Mouse (Mus musculus): ENCODE results near the gene Sbds.
A peak's percentile ranks its signal among the peaks of the same experiment; 100 is the strongest.

The Sbds gene

DNA sequence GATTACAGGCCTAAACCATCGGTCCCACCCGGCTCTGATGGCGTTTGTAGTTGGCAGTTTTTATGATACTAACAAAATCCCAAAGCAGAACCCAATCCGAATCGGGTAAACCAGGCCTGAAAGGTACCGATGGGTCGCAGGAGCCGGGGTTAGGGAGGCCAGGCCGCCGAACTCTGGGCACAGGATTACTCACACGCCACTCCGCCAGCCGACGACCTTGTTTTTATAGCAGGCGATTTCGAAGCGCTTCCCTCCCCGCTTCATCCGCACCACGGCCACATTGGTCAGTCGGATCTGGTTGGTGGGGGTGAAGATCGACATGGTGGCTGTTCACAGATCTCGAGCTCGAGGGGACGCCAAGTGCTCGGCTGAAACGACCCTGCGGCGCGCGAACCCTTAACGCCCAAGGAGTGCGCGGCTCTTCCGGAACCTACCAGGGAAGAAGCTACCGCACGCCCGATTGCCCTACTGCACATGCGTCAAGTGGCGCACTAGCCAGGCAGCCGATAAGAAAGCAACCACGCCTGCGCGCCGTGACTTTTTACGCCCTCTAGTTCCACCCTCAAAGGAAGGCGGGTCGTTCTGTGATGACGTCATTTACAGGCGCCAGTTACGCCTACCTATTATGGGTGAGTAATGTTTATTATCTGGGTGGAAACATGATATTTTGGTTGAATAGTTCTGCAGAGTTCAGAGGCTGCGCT lies at the start of gene Sbds, which contains the start of gene Tyw1:
Sbds (minus strand) TSS at position 514 of the 704 bp plus-strand sequence.
Tyw1 (plus strand) TSS at position 603 of the 704 bp plus-strand sequence.
- DNase-seq, result peak; percentile 97

DNA sequence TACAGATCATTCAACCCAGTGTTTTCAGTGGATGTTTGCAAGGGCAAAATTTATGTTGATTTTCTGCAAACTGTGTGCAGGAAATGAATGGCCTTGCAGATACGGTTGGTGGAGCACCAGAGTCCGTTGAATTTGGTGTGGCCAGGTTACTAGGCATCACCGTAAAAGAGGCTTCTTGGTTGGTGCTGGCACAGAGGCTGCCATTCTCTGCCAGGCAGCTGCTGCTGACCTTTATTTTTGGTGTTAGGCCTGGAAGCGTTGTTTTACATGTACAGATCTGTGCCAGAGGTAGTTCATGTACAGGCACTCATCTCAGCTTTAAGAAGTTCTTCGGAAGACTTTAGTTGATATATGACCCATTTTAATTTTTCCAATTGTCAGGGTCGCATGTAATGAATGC lies 48.3 kb upstream of the Sbds start:
- DNase-seq, result no peak

DNA sequence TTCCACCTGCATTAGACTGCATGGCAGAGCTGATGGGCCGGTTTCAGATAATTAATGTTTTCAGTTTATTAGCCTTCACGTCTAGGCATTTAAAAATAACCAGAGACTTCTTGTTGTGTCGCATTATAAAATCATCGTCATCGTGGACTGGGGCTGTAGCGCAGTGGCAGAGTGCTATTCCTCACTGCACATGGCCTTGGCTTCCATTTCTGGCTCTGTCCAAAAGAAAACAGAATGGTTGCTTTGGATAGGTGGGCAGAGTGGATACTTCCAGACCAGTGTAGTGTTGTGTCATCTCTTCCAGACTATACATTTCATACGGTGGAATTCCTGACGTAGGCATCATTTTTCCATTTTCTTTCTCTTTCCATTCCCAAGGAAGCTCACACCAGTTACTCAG lies 44.2 kb upstream of the Sbds start:
- no peak for DNase-seq

DNA sequence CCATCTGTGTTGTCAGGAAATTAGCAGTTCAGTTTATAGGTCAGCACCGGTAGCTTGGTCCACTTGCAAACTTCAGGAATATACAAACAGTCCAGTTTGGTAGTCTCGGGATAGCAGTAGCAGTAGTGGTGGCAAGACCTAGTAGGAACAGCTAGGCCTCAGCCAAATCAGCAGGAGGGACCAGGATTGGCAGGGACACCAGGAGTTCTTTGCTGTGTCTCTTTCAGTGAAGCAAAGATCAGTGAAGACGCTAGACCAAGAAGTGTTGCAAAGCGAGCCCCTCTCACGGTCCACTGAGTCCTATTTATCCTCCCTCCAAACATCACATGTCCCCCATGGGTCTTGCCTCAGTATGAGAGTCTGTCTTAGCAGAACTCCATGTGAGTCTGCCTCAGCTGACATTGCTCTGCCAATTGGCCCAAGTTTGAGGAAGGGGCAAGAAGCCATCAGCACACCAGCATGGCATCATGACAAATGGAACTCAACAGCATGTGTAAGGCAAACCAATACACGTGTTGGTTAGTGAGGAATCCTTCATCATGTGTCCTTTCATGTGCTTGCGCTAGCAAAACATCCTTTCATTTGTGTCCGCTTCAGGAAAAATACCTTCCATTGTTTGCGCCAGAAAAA lies 43.6 kb upstream of the Sbds start:
- no peak for DNase-seq

DNA sequence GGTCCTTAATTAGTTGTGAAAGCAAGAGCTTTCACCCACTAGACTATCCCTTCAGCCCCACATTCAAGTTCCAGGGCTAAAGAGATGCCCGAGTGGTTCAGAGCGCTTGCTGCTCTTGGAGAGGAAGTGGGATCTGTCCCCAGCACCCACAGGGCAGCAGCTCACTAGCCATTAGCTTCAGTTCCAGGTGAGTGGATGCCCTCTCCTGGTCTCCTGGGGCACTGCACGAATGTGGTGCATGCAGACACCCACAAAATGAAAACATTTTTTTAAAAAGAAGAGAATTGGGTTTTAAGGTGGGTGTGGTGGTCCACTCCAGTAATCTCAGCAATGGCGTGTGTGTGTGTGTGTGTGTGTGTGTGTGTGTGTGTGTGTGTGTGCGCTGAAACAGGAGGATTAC lies 40.7 kb upstream of the Sbds start:
- no peak for DNase-seq

DNA sequence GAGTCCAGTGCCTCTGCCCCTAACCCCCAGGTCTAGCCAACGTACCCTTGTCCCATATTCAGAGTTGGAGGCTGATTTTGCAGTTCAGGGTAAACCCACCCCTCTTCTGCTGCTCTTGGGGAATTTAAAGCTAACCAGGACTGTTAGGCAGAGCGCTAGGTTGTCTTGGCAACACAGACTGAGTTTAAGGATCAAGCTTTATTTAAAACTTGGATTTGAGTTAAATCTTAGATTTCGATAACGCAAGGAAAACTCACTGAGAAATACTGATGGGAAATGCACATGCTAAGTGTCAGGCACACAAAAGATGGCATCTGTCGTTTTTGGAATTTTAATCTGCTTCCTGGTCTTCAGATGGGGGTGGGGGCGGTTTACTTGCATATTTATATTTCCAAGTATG lies 39.3 kb upstream of the Sbds start:
- DNase-seq, result no peak

DNA sequence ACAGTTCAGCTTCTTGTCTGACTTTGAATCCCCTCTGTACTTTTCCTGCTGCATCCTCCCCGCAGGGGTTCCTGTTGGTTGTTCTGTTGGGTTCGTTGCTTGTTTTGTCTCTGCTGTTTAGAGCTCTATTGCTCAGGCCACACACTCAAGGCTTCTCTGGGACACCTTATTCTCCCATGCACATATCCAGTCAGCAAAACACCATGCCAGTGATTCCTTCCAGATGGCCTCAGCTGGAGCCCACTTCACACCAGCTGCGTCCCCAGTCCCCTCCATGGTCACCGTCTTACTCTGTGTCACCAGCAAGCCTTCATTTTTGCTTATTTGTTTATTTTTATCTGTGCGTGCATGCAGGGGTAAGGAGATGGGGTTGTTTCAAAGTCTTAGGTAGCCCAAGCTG lies 38.6 kb upstream of the Sbds start:
- DNase-seq, result no peak

DNA sequence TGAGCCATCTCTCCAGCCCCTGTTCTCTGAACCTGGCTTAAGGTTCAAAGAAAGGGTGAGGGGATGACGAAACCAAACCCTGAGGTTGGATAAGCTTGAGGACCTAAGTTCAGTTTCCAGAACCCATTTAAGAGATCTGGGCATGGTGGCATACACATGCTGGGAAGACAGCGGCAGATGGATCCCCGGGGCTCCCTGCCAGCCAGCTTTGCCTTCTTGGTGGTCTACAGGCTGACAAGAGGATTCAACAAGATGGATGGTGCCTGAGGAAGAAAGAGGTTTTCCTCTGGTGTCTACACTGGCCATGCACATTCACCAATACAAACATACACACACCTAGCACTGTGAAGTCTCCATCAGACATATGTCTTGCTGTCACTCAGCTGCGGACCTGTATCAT lies 37.6 kb upstream of the Sbds start:
- no peak for DNase-seq

DNA sequence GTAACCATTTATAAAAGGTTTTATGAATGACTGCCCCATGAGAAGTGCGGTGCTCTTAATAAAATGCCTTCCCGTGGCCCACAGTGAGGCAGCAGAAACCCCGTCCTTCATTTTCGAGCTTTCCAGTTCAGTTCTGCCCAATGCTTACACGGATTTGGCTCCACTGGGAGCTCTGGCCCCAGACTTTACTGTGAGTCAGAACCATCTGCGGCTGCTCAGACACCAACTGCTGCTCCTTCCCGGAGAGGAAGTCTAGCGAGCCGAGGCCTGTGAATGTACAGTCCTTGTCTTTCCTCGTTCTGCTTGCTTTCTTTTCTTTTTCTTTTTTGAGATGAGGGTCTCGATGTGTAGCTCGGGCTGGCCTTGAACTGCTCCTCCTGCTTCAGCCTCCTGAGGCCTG lies 35.4 kb upstream of the Sbds start:
- peak; percentile 68 for DNase-seq

DNA sequence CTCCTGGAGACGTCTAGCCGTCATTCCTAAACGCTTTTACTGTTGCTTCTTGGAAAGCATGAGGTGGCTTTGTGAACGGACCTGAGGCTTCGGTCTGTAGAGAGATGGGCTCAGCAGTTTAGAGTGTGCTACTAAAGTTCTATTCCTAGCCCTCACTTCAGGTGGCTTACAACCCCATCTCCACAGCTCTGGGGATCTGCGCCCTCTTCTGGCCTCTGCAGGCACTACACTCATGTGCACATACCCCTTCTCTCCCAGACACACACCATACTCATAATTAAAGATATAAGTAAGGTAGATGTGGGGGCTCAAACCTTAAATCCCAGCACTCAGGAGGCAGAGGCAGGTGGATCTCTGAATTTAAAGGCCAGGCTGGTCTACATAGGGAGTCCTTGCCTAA lies 34.9 kb upstream of the Sbds start:
- DNase-seq, result no peak

DNA sequence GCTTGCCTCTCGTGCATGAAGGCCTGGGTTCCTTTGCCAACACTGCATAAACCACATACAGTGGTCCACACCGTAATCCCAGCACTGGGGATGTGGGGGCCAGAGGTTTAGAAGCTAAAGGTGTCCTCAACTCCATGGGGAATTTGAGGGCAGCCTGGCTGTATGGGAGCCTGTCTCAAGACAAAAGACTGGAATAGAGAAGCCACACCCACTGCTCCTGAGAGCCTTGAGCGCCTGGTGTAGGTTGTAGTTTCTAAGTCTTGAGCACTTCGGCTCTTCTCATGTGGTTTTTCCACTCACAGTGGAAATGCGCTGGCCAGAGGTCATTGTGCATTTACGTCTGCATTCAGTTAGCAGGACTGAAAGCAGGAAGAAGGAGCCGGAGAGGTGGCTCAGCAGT lies 32.8 kb upstream of the Sbds start:
- DNase-seq, result no peak

DNA sequence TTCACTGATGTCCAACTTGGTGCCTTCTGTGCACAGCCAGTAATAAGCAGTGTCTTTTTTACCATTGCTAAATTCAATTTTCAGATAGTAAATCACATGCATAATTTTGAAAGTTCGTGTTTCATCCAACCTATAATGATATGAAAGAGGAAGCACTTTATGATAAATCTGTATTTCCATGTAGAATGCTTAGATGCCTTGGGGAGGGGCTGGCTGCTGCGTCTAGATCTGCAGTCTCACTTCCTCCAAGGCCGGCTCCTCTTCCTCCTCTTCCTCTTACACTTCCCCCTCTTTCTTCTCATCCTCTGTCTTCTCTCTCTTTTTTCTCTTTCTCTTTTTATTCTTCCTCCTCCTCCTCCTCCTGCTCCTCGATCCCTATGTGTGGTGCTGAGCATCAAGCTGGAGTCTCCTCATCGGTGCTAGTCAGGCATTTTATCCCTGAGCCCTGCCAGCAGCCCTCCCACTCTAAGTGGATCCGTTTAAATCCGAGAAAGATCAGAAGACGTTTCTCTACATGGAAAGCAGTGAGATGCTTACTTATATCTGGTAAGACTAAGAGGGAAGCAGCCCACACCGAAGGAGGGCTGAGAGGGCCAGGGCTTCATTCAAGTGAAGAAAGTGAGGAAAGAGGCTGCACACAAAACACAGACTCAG lies 27.9 kb upstream of the Sbds start:
- DNase-seq, result no peak

DNA sequence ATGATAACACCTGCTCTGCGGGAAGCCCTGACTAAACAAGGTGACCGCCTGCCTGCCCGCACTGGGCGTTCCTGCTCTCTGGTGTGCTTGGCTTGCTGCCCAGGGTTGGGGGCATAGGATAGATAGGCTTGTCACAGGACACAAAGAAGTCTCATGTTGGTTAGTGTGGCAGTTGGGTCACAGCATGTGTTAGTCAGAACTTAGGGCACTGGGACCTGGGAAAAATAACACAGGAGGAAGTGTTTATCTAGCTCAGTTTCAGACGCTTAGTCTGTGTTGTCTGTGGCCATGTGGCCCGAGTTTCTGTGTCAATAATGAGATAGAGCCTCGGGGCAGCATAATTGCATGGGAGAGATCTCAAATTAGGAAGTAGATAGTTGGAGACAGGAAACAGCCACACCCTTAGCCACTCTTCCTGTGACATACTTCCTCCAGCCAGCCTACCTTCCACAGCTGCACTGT lies 22.7 kb upstream of the Sbds start:
- DNase-seq, result no peak

DNA sequence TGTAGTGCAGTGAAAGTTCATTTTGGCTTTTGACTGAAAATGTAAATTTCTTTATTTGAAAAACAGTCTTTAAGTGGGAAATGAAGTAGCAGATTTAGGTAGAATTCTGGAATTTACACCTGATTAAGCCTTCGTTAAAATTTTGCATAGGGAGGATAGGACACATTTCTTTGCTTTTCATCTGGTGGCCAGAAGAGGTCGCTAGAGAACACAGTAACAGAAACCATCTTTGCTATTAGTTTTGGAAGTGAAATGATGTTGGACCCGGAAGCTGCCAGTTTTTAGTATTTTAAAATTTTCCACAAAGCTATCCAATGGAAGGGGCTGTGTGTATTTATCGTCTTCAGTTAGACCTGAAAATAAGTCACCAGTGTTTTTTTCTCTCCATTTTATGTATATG lies 20.2 kb upstream of the Sbds start:
- no peak for DNase-seq

DNA sequence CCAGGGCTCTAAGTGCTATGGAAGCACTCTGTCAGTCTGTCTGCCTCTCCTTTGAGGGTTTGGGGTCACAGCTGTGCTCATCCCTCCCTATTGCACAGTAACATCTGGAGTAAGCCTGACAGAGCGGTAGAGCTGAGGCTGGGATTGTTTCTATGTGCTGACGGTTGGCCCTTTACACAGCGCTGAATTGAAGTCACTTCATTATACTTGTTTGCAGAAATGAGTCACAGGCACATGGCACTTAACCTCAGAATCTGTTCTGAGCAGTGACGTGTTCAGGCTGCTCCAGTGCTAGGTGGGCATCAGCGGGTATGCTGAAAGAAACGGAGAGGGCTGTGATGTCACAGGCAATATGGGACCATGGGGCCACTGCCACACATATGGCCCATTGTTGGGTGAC lies 17.7 kb upstream of the Sbds start:
- DNase-seq, result no peak

DNA sequence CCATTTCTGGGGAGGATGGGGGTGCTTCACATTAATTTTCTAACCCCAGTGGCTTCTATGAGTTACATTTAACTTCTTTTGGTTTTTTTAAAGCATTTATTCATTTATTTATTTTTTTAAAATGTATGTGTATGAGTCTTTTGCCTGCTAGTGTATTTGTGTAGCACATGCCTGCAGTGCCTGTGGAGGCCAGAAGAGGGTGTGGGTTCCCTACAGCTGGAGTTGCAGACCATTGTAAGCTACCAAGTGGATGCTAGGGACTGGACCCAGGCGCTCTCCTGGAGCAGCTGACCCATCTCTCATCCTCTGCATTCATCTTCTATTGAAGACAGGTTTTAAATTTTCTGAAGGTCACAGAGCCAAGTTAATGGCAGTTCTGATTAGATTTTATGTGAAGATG lies 17.0 kb upstream of the Sbds start:
- DNase-seq, result no peak

DNA sequence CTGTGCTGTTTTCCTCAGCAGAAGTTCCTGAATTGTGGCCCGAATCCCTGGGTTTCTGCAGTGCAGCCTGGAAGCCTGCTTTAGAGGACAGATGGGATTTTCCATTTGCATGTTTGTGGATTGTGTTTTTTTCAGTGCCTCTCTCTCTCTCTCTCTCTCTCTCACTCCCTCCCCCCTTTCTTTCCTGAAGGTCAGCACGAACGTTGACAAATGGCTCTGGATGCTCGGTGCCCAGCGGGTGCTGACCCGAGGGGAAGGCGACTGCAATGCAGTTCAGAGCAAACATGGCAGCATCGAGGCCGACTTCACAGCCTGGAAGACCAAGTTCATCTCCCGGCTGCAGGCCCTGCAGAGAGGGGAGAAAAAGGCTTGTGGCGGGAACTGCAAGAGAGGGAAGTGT lies 13.6 kb upstream of the Sbds start:
- DNase-seq, result no peak

DNA sequence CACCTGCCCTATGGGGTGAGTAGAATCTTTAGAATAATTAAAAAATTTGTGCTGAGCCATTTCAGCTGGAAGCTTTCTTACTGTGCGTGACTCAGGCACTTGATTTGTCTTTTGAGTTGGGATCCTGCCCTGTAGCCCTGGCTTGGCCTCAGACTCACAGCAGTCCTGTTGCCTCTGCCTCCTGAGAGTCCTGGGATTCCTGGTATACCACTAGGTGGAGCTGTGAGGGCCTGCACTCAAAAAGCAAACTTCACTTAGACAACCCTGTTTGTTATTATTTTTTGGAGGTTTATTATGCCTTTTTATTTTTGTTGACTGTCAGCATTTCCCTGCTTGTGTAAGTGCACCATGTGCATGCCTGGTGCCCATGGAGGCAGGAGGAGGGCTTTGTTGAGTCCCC lies 12.0 kb upstream of the Sbds start:
- DNase-seq, result no peak

DNA sequence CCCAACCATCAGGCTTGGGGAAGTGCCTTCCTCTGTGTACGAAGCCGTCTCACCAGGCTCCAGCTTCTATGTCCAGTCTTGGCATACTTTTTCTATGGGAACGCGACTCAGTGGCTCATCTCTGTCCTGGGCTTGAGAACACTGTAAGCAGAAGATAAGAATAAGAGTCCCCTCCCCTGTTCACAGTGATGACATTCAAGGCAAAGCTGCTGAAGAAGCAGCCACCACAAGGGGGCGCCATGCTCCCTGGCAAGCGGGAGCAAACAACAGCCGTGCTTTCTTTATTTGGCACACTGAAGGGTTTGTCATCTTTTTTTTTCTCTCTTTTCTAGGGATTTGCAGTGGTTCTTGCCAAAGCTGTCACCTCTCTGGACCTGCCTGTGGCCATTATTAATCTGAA lies 11.3 kb upstream of the Sbds start:
- DNase-seq, result no peak

DNA sequence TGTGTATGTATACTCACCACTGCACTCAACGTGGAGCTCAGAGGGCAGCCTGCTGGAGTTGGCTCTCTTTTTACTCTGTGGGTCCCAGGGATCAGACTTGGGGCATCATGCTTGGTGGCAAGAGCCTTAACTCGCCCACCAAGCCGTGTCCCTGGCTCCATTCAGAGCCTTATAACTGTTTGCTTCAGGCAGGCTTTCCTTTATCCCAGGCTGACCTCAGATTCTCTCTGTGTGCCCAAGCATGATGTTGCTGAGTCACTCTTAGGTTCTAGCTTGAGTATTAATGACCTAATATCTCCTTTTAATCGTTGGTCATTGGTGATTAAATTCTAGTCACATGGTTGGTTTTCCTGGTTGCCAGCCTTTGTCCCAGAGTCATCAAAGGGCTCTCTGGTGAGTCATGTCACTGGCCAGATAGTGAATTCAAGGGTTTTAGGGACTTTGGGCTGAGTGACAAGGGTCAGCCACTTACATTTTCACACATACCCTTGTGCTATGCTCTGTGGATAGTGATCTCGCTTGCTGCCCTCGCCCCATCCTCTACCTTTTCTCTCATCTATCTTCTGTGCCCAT lies 9.2 kb upstream of the Sbds start:
- DNase-seq, result no peak

DNA sequence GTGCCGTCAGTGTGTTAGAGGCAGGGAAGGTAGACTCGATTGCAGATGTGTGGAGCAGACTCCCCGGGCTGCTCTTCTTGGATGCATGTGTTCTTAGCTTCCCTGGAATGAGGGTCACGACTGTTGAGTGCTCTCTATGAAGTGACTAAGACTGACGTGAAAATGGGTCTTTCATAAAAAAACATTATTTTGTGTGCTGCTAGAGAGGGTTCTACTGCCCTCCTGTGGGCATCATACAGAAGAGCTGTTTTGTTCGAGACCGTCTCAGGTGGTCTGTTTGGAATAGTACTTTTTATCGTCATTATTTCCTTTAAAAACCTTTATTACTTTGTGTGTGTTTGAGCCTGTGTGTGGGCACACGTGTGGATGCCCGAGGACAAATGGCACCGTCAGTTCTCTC lies 8.1 kb upstream of the Sbds start:
- DNase-seq, result no peak

DNA sequence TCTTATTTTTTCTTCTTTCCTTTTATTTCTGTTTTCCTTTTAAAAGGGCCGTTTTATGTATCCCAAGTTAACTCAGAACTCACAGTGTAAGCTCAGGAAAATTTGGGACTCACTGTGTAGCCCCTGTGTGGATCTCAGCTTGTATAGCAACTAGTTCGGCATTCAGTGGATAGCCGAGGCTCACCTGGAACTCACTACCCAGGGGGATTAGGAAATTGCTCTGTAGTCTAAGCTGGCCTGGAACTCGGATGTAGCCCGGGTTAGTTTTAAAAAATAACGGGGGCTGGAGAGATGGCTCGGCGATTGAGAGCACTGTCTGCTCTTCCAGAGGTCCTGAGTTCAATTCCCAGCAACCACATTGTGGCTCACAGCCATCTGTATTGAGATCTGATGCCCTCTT lies 2.0 kb upstream of the Sbds start:
- DNase-seq, result no peak

DNA sequence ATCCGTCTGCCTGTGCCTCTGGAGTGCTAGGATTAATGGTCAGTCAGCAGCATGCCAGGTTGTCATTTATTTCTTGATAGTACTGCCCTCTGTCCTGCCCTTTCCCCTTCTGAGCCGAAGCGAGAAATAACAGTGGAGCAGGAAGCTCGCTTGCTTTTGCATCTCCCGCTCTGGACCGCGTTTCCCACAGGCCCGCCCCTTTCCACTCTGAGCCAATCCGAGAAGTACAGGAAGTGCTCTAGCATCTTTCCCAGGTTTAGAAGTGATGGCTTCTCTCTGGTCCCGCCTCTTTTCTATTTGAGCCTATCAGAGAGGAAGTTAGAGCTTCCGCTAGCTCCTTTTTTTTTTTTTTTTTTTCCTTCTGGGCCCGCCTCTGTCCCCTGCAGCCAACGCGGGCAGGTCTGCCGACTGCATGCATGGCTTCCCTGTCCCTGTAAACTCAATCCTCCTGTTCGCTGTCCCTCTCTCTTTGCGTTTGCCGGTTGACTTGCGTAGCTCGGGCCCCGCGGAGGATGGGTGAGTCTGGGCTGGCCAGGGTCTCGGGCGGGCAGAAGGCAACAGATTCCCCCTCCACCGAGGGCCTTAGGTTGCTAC lies 1.4 kb upstream of the Sbds start:
- DNase-seq, result peak; percentile 91
